In the genomic region with DNA sequence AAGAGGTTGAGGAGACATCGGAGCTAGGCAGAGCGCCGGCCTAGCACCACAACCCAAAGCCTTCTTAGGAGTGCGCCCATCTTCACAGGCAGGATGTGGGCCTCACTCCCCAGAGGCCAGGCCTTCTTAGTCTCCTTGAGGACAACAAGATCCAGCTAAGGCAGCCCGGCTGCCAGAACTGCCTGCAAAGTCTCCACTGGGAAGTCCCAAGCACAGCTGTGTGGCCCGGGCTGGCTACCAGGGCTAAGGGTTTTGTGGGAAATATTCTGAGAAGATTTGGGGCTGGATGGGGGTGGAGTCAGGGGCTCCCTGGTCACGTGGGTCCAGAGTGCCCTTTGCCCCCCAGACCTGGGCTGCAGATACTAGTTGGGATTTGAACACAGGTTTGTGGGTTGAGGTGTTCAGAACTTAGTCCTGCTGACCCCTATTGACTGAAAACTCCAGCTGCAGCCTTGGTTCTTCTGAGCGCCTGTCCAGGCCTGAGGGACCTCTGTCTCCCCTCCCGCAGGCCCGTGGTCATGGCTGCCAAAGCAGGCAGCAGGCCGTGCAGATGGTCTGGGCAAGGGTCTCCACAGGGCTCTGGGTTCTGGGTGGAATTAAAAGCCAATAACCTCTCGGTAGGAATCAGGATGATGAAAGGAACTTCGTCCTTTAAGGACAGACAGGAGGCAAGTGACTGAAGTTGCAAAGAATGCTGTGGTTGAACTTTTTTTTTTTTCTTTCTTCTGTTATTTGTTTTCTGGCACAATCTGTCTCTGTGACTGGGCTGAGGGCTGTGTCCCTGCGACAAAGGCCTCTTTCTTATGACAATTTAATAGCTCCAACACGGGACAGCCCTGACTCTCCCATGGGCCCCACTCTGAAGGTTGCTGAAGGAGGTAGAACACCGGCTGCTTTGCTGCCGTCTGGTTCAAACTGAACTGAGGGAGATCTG, we compare ENCODE assay signal across 8 mouse cellular contexts.
DNase-seq lines count a peak whose midpoint lies in the region; ATAC-seq lines count a peak whose summit lies in the region.

No protein-coding gene starts in this region.

- no peak overlapping the region for H3K4me2 ChIP-seq in kidney, embryonic 14.5 days (replicated peaks; ENCODE audit: low read depth, low read length)

- no peak for ATAC-seq in kidney, embryonic 14.5 days (ENCODE audit: low FRiP score, low TSS enrichment)
- ATAC-seq in megakaryocyte-erythroid progenitor cell, adult 5-6 weeks (replicated peaks; ENCODE audit: low FRiP score, low TSS enrichment, poor library complexity, severe bottlenecking) = no peak

- H3K4me1 ChIP-seq in kidney, embryonic 14.5 days (ENCODE audit: control insufficient read depth, insufficient read depth, low read length) = no peaks in the 10 kb centered on the region

- H3K4me3 ChIP-seq in kidney, embryonic 14.5 days (ENCODE audit: low read length) = no peak overlapping the region

- no peaks in the 10 kb centered on the region for H3K36me3 ChIP-seq in kidney, embryonic 14.5 days (ENCODE audit: control insufficient read depth, insufficient read depth, low read length)

- DNase-seq in kidney, adult 18-20 months = no peak
- peak; percentile 53 for DNase-seq in embryo, embryonic 10.5 days (ENCODE audit: low spot score)
- peak; percentile 51 to 60 for DNase-seq in heart, postnatal 14 days
- DNase-seq in neural tube, embryonic 10.5 days (ENCODE audit: extremely low spot score, low spot score) = peak; percentile 41
- no peak for DNase-seq in thymus, postnatal 36 days
- no peak for DNase-seq in layer of hippocampus, postnatal 14 days (ENCODE audit: low spot score in 2 of 2)

- no peak overlapping the region for H3K9ac ChIP-seq in kidney, embryonic 14.5 days (ENCODE audit: low read depth, low read length)

- 0 out of 2 replicates have a peak overlapping the region, but pooled peaks have one; percentile 18 for H3K27ac ChIP-seq in kidney, embryonic 14.5 days (ENCODE audit: low read depth, low read length)

- H3K9me3 ChIP-seq in kidney, embryonic 14.5 days (ENCODE audit: control insufficient read depth, low read length) = no peaks in the 10 kb centered on the region

- no peaks in the 10 kb centered on the region for H3K27me3 ChIP-seq in kidney, embryonic 14.5 days (ENCODE audit: control insufficient read depth, insufficient read depth, low read length)

- intact Hi-C loops in heart, postnatal 14 days (cut with DNase I) = no loop called here

- WGBS in kidney, embryonic 14.5 days = 54% methylated on average over 17 of the region's 17 CpGs

Comparison
In these comparisons a context has a peak if more than half of its experiments do, and no peak if none do; other contexts are left out.
1. DNase-seq: peak in embryo, embryonic 10.5 days (single experiment), heart, postnatal 14 days (2 of 2) and neural tube, embryonic 10.5 days (single experiment); none in kidney, adult 18-20 months (single experiment), thymus, postnatal 36 days (0 of 2) and layer of hippocampus, postnatal 14 days (0 of 2).